Mouse (Mus musculus) monocyte, adult 59 days (primary cell): Measurements from ENCODE around the gene Csf2. TPM values are rescaled to one million over a fixed set of nuclear protein-coding genes. Genes with fewer than 3 reads are reported as not detected.

Experiments used
- total RNA-seq, 2 experiments: library from RNA; stranded (reverse); gene quantifications; one replicate each; pipeline ENCODE4 v1.2.4; 2023

The Csf2 gene
- not detected for total RNA-seq

DNA sequence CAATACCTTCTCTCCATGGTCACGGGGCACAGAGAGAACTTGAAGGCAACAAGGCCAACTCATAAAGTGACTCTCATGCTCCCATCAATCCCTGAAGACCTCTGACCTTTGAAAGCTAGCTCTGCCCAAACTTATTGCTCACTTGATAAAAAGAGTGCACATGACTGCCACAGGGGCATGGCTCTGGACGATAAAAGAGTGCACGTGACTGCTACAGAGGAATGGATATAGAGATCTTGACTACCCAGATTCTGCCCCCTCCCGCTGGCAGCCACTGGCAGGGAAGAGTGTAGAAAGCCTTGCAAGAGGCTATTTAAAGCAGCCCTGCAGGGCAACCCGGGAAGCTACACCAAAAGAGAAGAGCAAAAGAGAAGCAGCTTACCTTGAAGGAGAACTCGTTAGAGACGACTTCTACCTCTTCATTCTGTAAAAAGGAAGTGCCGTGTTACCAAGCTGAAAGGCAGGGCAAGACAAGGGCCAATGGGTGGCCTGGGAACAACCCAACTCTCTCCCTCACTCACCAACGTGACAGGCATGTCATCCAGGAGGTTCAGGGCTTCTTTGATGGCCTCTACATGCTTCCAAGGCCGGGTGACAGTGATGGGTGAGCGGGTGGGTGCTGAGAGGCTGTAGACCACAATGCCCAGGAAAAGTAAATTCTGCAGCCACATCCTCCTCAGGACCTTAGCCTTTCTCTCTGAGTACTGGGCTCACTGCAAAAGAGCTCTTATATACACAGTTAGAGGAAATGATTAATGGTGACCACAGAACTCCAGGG lies at the start of gene Csf2:
Gene Csf2 (minus strand): TSS at position 728 of the 778 bp plus-strand sequence.

DNA sequence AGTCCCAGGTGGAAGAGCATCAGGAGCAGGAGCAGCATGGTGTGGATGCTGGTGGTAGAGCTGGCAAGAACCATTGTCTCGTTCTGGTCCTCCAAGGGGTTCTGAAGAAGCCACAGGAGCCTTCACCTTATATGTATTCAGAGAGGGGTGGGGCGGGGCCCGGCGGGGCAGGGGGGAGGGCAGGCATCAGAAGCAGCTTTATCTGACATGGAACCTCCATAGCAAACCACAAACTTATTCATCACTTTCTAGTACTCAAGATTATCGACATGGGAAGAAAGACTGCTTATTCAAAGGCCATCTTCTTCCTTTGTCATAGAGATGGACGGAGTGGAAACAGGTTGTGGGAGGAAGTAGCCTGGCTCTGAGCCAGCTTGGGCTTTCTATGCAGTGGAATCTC lies 17.7 kb upstream of the Csf2 start, which contains the start of gene Il3:
Gene Il3 (minus strand): TSS at position 101 of the 400 bp plus-strand sequence.

Other genes with a start within 250 kb of the Csf2 start
- 10 to 100 TPM; 13.7 to 16.7 TPM for gene Slc22a4, start 221.6 kb downstream of the Csf2 start, total RNA-seq
- 10 to 100 TPM; 19.3 to 20.8 TPM for gene Pdlim4, start 180.7 kb downstream of the Csf2 start, total RNA-seq
- 1 to 10 TPM in 1 of 2 experiments, under 1 TPM in 1; 0.42 to 1.5 TPM for gene P4ha2, start 149.6 kb downstream of the Csf2 start, total RNA-seq
- gene Il3, start 17.6 kb upstream of the Csf2 start, total RNA-seq = not detected
- not detected for gene Acsl6, start 54.1 kb upstream of the Csf2 start, total RNA-seq
- gene Meikin, start 121.0 kb upstream of the Csf2 start, total RNA-seq = not detected
- gene Fnip1, start 188.5 kb upstream of the Csf2 start, total RNA-seq = 10 to 100 TPM; 35.9 to 37.7 TPM